Mouse (Mus musculus) embryo, embryonic 10.5 days (tissue): ENCODE data around the gene Sbpl.
"Not testable (repeated sequence)": the region's sequence is repeated elsewhere in the genome, so short reads cannot be mapped to it uniquely, and the experiment has no call there.

ENCODE experiments used
- DNase-seq: peaks from one replicate; pipeline ENCODE4 v3.0.0-alpha.2; 2015; ENCODE audit warnings: low spot score

Sbpl gene

GRCm38 (mm10) chr17:23960084-23960738 lies 5.1 kb upstream of the Sbpl start:
- DNase-seq, result peak; percentile 95

- DNase-seq, result not testable (repeated sequence)
These were observed 4.2 kb downstream of the Sbpl start for GRCm38 (mm10) chr17:23950828-23951227.

GRCm38 (mm10) chr17:23949068-23949467 lies 6.0 kb downstream of the Sbpl start:
- no peak for DNase-seq

- DNase-seq, result not testable (repeated sequence)
These were observed 7.6 kb downstream of the Sbpl start for GRCm38 (mm10) chr17:23947486-23947885.

- no peak for DNase-seq
These were observed 13.7 kb downstream of the Sbpl start, which contains the start of gene Sbp for GRCm38 (mm10) chr17:23941372-23941771. Gene Sbp, plus strand, starts transcription at chr17:23941672.

GRCm38 (mm10) chr17:23931157-23931556 lies 23.9 kb downstream of the Sbpl start:
- no peak for DNase-seq

- peak; percentile 83 for DNase-seq
These were observed 30.0 kb downstream of the Sbpl start for GRCm38 (mm10) chr17:23925090-23925493.

GRCm38 (mm10) chr17:23924531-23925007 lies 30.5 kb downstream of the Sbpl start:
- DNase-seq, result peak; percentile 95

- not testable (repeated sequence) for DNase-seq
These were observed 37.9 kb downstream of the Sbpl start, which contains the start of gene Dcpp3 for GRCm38 (mm10) chr17:23917158-23917557. Gene Dcpp3, plus strand, starts transcription at chr17:23917458.
